Comparison of ENCODE assay signal across 19 mouse cellular contexts in genomic region chr16:20315266-20315665, GRCm38 (mm10). TPM values are rescaled to one million over a fixed set of nuclear protein-coding genes. Genes with fewer than 3 reads are reported as not detected.
"Had no signal": no experiment of that assay in that cellular context is flagged by ENCODE, and none has a peak within 500 bp of the region (broad histone marks: within the 10 kb centered on the region; RNA-seq: fewer than 3 reads in every experiment).

No protein-coding gene starts in this region.

- H3K9ac ChIP-seq: lung, embryonic 14.5 days; midbrain, embryonic 12.5 days; midbrain, embryonic 15.5 days; neural tube, embryonic 12.5 days; stomach, embryonic 15.5 days had no signal

- H3K27ac ChIP-seq: midbrain, embryonic 10.5 days; midbrain, embryonic 12.5 days; midbrain, embryonic 15.5 days; neural tube, embryonic 12.5 days; stomach, embryonic 15.5 days; stomach, postnatal 0 days had no signal

- H3K4me2 ChIP-seq: lung, embryonic 14.5 days; midbrain, embryonic 12.5 days; midbrain, embryonic 15.5 days; neural tube, embryonic 12.5 days; stomach, embryonic 15.5 days had no signal

- H3K9me3 ChIP-seq: midbrain, embryonic 10.5 days; midbrain, embryonic 12.5 days; midbrain, embryonic 15.5 days; neural tube, embryonic 12.5 days; stomach, embryonic 15.5 days had no signal

- ATAC-seq: midbrain, embryonic 15.5 days had no signal

- DNase-seq: lung, adult 18-20 months; lung, embryonic 14.5 days; lung, postnatal 10 days; lung, postnatal 4 days; right cerebral cortex, postnatal 14 days; thymus, adult 2 months; thymus, postnatal 25 days; thymus, postnatal 4 days had no signal

- H3K4me1 ChIP-seq: midbrain, embryonic 10.5 days; midbrain, embryonic 12.5 days; midbrain, embryonic 15.5 days; neural tube, embryonic 12.5 days; stomach, embryonic 15.5 days had no signal

- H3K27me3 ChIP-seq: midbrain, embryonic 12.5 days; midbrain, embryonic 15.5 days; neural tube, embryonic 12.5 days; stomach, embryonic 15.5 days had no signal

- H3K4me3 ChIP-seq: midbrain, embryonic 10.5 days; midbrain, embryonic 12.5 days; midbrain, embryonic 15.5 days; neural tube, embryonic 12.5 days; stomach, embryonic 15.5 days had no signal

- H3K36me3 ChIP-seq: midbrain, embryonic 10.5 days; midbrain, embryonic 12.5 days; midbrain, embryonic 15.5 days; neural tube, embryonic 12.5 days; stomach, embryonic 15.5 days had no signal

RNA-seq across cellular contexts. Expression of gene Cyp2ab1, which starts 9.9 kb away (rescaled TPM):
- total RNA-seq: megakaryocyte-erythroid progenitor cell, adult 5-6 weeks; midbrain, postnatal 0 days had no signal
- polyA plus RNA-seq: lung, embryonic 14.5 days; lung, embryonic 16.5 days; midbrain, embryonic 10.5 days; midbrain, embryonic 12.5 days; midbrain, embryonic 15.5 days; midbrain, postnatal 0 days; neural tube, embryonic 12.5 days; neural tube, embryonic 14.5 days; stomach, embryonic 15.5 days; stomach, postnatal 0 days; testis, adult 2 months had no signal
